Mouse (Mus musculus) embryonic stem cell, embryonic (primary cell): ENCODE measurements around the gene Hbb-bh2.
"Not testable (repeated sequence)": the region's sequence is repeated elsewhere in the genome, so short reads cannot be mapped to it uniquely, and the experiment has no call there.

Experiments
- CTCF ChIA-PET, 4 experiments: fragments of 300-600 bp in 2 of 4; fragments of 350-600 bp in 2 of 4; sonication (Branson Sonifier 250); formaldehyde crosslinking; loops; one replicate each; lab custom pipeline; 2022; ENCODE audit warnings: inconsistent platforms in 2 of 4; lab: Charles Lee
- POLR2A ChIA-PET, 4 experiments: fragments of 300-600 bp in 2 of 4; fragments of 350-600 bp in 2 of 4; sonication (Branson Sonifier 250); formaldehyde crosslinking; loops; one replicate each; lab custom pipeline; 2022; ENCODE audit warnings: antibody characterized with exemption in 4 of 4, inconsistent platforms in 1 of 4; lab: Charles Lee

Hbb-bh2 gene

DNA sequence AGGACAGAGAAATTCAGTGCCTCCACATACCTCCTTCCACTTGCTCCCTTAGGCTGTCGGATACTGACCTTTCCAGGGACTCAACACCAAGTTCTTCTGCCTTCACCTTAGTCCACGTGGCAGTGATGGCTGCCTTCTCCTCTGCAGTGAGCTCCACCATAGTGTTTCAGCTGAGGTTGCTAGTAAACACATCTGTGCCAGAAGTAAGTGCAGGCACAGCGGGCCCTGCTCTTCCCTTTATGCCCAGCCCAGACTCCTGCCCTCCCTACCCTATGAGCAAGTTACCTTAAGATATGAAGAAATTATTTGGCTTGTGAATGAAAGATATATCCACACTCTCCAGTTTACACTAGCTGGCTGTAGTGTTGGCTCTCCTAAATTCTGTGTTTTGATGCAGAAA is at the start of gene Hbb-bh2:
Gene Hbb-bh2 (minus strand): TSS at position 253 of the 400 bp plus-strand sequence.
- ChIA-PET POLR2A (no interaction called here), CTCF (interaction anchor here in 1 of 4 experiments (1.0 kb wide), 1 partner anchor 33 kb away, joined by 4 read pairs; no protein-coding TSS in a partner anchor)

- CTCF ChIA-PET = no interaction called here
- POLR2A ChIA-PET = no interaction called here
These were observed 45.8 kb upstream of the Hbb-bh2 start, which contains the start of gene Olfr66 for GRCm38 (mm10) chr7:103886152-103886551. Olfr66 (minus strand) TSS chr7:103886252.

DNA sequence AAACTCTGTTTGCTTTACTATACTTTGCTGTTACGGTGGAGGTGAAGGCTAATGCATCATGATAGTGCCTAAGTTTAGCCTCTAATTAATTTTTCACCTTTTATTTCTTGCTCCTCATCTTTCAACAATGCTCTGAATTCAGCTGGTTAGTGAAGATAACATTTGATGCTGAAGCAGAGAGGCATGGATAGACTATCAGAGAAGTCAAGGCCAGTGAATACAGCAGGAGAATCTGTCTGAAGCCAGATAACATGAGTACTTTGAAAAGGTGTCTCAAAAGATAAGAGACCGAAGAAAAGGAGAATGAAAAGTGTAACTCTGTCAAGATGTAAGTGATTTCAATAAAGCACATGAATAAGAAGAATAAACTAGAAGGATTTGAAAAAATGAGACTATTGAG is 36.8 kb upstream of the Hbb-bh2 start:
- CTCF ChIA-PET = no interaction called here
- POLR2A ChIA-PET = interaction anchor here in 1 of 4 experiments (0.6 kb wide), 1 partner anchor 1049 kb away, joined by 6 read pairs; no protein-coding TSS in a partner anchor

DNA sequence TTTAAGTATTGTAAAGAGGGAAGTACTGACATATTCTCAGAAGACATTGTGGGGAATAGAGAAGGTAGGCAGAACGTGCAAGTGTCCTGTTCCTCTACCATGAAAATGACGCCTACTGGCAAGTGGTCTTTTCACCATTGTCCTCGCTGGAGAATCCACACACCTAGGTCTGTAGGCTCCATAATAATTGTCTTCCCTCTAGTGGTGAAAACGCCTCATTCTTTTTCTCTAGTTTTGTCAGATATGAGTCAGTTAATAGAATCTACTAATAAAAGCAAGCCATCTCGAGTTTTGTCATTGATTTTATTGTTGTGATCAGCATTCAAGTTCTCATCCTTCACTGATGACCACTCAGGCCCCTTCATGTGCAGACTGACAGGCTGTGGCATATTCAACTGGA is 34.1 kb upstream of the Hbb-bh2 start:
- POLR2A ChIA-PET = no interaction called here
- CTCF ChIA-PET = no interaction called here

DNA sequence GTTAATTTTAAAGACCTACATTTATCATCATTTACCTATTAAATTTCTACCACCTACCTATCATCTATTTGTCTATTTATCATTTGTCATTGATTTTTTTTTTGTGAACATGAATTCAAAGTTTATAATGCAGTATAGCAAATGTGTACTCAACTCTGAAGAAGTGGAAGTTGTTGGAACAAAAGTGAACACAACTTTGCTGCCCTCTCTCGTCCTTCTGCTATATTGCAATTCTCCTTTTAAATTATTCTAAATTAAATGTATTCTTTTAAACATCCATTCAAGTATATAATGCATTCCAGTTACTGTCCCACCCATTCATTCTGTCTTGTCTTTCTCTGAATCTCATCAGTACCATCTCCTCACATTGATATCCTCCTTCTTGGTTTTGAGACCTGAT is 32.7 kb upstream of the Hbb-bh2 start:
- CTCF ChIA-PET = no interaction called here
- POLR2A ChIA-PET = no interaction called here

DNA sequence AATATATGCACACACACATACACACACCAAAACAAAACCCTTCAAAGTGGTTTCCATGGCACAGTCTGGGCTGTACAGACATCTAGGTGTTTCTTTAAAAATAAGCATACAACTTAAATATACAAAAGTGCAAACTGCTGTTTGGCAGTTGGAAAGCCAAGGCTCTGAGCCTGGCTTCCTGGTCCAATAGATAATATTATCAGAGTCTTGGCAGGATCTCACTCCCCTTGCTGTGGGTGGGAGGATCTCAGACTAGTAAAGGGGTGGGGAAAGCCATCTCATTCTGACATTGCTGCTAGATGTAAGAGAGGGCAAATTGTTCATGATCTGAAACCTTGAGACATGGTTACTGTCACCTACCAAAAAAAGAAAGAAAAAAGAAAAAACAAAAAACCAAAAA is 30.3 kb upstream of the Hbb-bh2 start:
- ChIA-PET CTCF (no interaction called here), POLR2A (no interaction called here)

- ChIA-PET POLR2A (no interaction called here), CTCF (interaction anchor here in 1 of 4 experiments (1.1 kb wide), 1 partner anchor 59 kb away, joined by 3 read pairs; no protein-coding TSS in a partner anchor)
These were observed 25.4 kb upstream of the Hbb-bh2 start for GRCm38 (mm10) chr7:103865716-103866115.

GRCm38 (mm10) chr7:103861531-103861930 is 21.2 kb upstream of the Hbb-bh2 start:
- ChIA-PET CTCF (no interaction called here), POLR2A (no interaction called here)

GRCm38 (mm10) chr7:103860855-103861254 is 20.5 kb upstream of the Hbb-bh2 start:
- ChIA-PET POLR2A (no interaction called here), CTCF (interaction anchor here in 1 of 4 experiments (0.6 kb wide), 1 partner anchor 54 kb away, joined by 3 read pairs; no protein-coding TSS in a partner anchor)

- POLR2A ChIA-PET = no interaction called here
- CTCF ChIA-PET = no interaction called here
These were observed 18.8 kb upstream of the Hbb-bh2 start for GRCm38 (mm10) chr7:103859076-103859475.

- ChIA-PET CTCF (no interaction called here), POLR2A (no interaction called here)
These were observed 14.3 kb upstream of the Hbb-bh2 start for GRCm38 (mm10) chr7:103854669-103855068.

GRCm38 (mm10) chr7:103853090-103853489 is 12.8 kb upstream of the Hbb-bh2 start, which contains the start of gene Hbb-y:
Hbb-y (minus strand) TSS chr7:103853216.
- CTCF ChIA-PET = no interaction called here
- POLR2A ChIA-PET = no interaction called here

DNA sequence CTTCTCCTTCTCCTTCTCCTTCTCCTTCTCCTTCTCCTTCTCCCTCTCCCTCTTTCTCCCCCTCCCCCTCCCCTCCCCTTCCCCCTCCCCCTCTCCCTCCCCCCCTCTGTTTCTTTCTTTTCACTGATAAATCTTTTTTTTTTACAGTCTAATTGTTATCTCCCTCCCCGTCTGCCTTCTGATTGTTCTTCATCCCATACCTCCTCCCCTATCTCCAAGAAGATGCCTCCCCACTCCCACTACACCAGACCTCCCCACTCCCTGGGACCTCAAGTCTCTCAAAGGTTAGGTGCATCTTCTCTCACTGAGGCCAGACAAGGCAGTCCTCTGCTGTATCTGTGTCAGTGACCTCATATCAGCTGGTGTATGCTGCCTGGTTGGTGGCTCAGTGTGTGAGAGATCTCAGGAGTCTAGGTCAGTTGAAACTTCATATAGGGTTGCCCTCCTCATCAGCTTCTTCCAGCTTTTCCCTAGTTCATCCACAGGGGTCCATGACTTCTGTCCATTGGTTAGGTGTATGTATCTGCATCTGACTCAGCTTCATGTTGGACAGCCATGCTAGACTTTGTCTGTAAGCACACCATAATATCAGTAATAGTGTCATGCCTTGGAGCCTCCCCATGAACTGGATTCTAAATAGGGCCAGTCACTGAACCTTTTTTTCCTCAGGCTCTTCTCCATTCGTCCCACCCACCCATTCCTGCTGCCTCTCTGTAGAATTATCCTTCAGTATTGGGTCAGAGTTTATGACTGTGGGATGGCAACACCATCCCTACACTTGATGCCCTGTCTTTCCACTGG is 4.4 kb upstream of the Hbb-bh2 start:
- POLR2A ChIA-PET = no interaction called here
- CTCF ChIA-PET = no interaction called here

DNA sequence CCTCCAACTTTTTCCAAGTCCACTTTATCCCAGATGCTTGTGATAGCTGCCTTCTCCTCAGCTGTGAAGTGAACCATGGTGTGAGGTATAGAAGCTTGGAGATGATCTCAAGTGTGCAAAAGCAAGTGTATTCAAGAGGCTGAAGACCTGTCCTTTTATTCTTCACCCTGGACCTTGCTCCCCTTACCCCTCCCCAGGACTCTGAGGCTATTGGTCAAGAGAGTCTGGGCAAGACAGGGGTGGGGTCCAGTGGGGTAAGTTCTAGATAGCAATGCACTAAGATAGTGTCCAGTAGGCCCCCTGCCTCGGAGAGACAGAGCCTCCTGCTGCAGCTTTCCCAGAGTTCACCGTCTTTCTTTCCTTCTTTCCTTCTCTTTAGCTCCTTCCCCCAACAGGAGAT is 2.7 kb upstream of the Hbb-bh2 start, which contains the start of gene Hbb-bh1:
Gene Hbb-bh1 (minus strand): TSS at position 131 of the 400 bp plus-strand sequence.
- CTCF ChIA-PET = no interaction called here
- POLR2A ChIA-PET = no interaction called here

DNA sequence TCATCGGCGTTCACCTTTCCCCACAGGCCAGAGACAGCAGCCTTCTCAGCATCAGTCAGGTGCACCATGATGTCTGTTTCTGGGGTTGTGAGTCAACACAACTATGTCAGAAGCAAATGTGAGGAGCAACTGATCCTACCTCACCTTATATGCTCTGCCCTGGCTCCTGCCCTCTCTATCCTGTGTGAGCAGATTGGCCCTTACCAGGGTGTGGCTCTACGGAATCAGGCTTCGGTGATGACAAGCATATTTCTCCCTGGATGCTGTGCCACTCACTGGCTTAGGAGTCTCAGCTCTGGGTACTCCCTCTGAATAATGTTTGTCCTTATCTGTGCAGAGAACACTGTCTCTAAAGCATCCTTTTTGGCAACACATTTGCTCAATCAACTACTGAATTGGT is 12.5 kb downstream of the Hbb-bh2 start, which contains the start of gene Hbb-bs:
Gene Hbb-bs (minus strand): TSS at position 289 of the 400 bp plus-strand sequence.
- ChIA-PET CTCF (no interaction called here), POLR2A (no interaction called here)

DNA sequence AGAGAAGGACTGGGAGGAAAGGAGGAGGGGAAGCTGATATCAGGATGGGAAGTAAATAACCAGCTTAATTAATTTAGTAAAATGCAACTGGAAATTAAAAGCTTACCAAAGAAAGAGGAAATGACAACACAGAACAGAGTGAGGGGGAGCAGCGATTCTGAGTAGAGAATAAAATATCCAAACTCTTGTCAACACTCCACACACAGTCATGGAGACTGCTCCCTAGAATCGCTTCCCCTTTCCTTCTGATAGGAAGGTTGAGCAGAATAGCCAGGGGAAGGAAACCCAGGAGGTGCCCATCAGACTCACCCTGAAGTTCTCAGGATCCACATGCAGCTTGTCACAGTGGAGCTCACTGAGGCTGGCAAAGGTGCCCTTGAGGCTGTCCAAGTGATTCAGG is 13.2 kb downstream of the Hbb-bh2 start:
- POLR2A ChIA-PET, CTCF ChIA-PET: not testable (repeated sequence)

DNA sequence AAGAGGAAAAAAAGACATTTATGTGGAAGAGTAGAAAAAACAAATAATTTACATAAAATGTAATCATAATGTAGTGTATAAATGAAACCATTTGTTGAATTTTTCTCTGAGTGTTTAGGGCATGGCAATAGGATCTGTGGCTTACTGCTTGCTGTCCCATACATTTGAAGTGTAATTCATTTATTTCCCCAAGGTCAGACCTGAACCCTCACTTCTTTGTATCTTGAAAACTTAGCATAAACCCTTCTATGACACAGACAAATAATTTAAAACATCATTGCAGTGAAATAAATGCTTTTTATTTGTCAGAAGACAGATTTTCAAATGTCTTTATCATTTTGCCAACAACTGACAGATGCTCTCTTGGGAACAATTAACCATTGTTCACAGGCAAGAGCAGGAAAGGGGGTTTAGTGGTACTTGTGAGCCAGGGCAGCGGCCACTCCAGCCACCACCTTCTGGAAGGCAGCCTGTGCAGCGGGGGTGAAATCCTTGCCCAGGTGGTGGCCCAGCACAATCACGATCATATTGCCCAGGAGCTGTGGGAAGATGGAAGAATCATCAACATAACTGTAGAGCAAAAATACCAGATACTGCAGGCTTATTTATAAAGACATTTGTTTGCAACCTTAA is 13.9 kb downstream of the Hbb-bh2 start:
- POLR2A ChIA-PET = no interaction called here

GRCm38 (mm10) chr7:103825536-103826254 is 14.6 kb downstream of the Hbb-bh2 start:
- POLR2A ChIA-PET = no interaction called here
- CTCF ChIA-PET = no interaction called here

More for the DNA sequence above, 13.9 kb downstream of the Hbb-bh2 start:
- CTCF ChIA-PET = no interaction called here

DNA sequence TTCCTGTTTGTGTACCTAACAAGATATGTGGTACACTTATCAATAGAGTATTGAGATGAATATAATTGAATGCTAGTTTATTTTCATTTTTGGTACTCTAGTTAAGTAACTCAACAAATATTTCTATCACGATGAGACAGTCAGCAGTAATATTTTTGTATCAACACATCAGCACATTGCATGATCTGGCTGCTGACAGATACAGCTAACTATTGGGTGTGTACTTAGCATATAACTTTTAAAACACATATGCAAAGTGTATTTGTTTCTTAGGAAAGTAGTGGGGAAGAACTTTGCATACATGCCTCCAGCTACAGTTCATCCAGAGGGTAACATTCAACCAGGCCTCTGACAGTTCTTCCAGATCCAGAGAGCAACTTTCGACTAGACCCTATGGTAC is 15.7 kb downstream of the Hbb-bh2 start:
- CTCF ChIA-PET = no interaction called here
- POLR2A ChIA-PET = no interaction called here

DNA sequence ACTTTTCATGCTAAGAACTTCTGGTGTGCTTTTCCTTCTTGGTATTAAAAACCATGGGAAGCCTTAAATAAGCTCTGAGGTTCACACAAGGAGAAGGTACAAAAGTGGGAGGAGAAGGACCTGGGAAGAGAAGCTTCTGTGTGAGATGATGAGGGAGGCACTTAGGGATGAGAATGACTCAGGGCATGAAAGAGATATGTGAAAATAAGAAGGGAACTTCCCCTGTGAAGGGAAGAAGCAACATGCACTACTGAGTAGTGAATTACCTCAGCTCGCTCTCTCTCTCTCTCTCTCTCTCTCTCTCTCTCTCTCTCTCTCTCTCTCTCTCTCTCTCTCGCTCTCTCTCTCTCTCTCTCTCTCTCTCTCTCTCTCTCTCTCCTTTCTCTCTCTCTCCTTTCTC is 25.2 kb downstream of the Hbb-bh2 start:
- POLR2A ChIA-PET, CTCF ChIA-PET: not testable (repeated sequence)
